ENCODE assay signal across 7 mouse cellular contexts in genomic region chr19:27429745-27430251, GRCm38 (mm10). TPM values are rescaled to one million over a fixed set of nuclear protein-coding genes. Genes with fewer than 3 reads are reported as not detected.
DNase-seq lines count a peak whose midpoint lies in the region; ATAC-seq lines count a peak whose summit lies in the region.

TSS of gene Pum3 (minus strand) at chr19:27429825.

- H3K36me3 ChIP-seq in embryonic facial prominence, embryonic 12.5 days, result peaks cover 8% of the 10 kb centered on the region
- no peaks in the 10 kb centered on the region for H3K36me3 ChIP-seq in limb, embryonic 11.5 days (ENCODE audit: control insufficient read depth, insufficient read depth, low read length)
- peaks cover 9% of the 10 kb centered on the region for H3K36me3 ChIP-seq in midbrain, embryonic 14.5 days (ENCODE audit: control insufficient read depth, insufficient read depth, low read length)

- peak; percentile 90 for DNase-seq in adrenal gland, postnatal 25 days
- DNase-seq in heart, adult 11 months, result peak; percentile 100
- DNase-seq in kidney, adult 18-20 months, result peak; percentile 98
- peak; percentile 96 for DNase-seq in limb, embryonic 11.5 days (ENCODE audit: low spot score)
- peak; percentile 99 for DNase-seq in midbrain, embryonic 14.5 days
- peak; percentile 86 for DNase-seq in spleen, adult 18-20 months

- peak within 1 kb of the TSS; percentile 85 for H3K4me2 ChIP-seq in embryonic facial prominence, embryonic 12.5 days (replicated peaks)
- peak within 1 kb of the TSS; percentile 80 for H3K4me2 ChIP-seq in limb, embryonic 11.5 days (ENCODE audit: low read depth, severe bottlenecking)
- H3K4me2 ChIP-seq in midbrain, embryonic 14.5 days (ENCODE audit: low read length), result peak within 1 kb of the TSS; percentile 89

- H3K4me1 ChIP-seq in embryonic facial prominence, embryonic 12.5 days, result peaks cover 19% of the 10 kb centered on the region
- peaks cover 10% of the 10 kb centered on the region for H3K4me1 ChIP-seq in limb, embryonic 11.5 days (ENCODE audit: control insufficient read depth, insufficient read depth, low read length)
- H3K4me1 ChIP-seq in midbrain, embryonic 14.5 days (ENCODE audit: control insufficient read depth, insufficient read depth, low read length), result peaks cover 15% of the 10 kb centered on the region

- H3K27ac ChIP-seq in embryonic facial prominence, embryonic 12.5 days, result peak within 1 kb of the TSS; percentile 84
- H3K27ac ChIP-seq in limb, embryonic 11.5 days (replicated peaks; ENCODE audit: low read depth, low read length), result peak within 1 kb of the TSS; percentile 72
- H3K27ac ChIP-seq in midbrain, embryonic 14.5 days (replicated peaks; ENCODE audit: low read depth, low read length), result peak within 1 kb of the TSS; percentile 89

- under 1% methylated on average over 40 of the region's 40 CpGs for WGBS in embryonic facial prominence, embryonic 12.5 days
- WGBS in limb, embryonic 11.5 days, result under 1% methylated on average over 40 of the region's 40 CpGs
- under 1% methylated on average over 40 of the region's 40 CpGs for WGBS in midbrain, embryonic 14.5 days

- H3K4me3 ChIP-seq in embryonic facial prominence, embryonic 12.5 days, result peak within 1 kb of the TSS; percentile 84
- H3K4me3 ChIP-seq in limb, embryonic 11.5 days (ENCODE audit: low read depth, low read length), result peak within 1 kb of the TSS; percentile 89
- peak within 1 kb of the TSS; percentile 73 for H3K4me3 ChIP-seq in midbrain, embryonic 14.5 days (replicated peaks; ENCODE audit: low read depth, low read length)

- no peaks in the 10 kb centered on the region for H3K9me3 ChIP-seq in embryonic facial prominence, embryonic 12.5 days
- no peaks in the 10 kb centered on the region for H3K9me3 ChIP-seq in limb, embryonic 11.5 days (ENCODE audit: control insufficient read depth, low read length)
- H3K9me3 ChIP-seq in midbrain, embryonic 14.5 days (ENCODE audit: control insufficient read depth, low read length), result no peaks in the 10 kb centered on the region

- no peaks in the 10 kb centered on the region for H3K27me3 ChIP-seq in embryonic facial prominence, embryonic 12.5 days
- no peaks in the 10 kb centered on the region for H3K27me3 ChIP-seq in limb, embryonic 11.5 days (ENCODE audit: control insufficient read depth, insufficient read depth, low read length)
- H3K27me3 ChIP-seq in midbrain, embryonic 14.5 days (ENCODE audit: control insufficient read depth, insufficient read depth, low read length), result no peaks in the 10 kb centered on the region

- peak; percentile 95 for ATAC-seq in embryonic facial prominence, embryonic 12.5 days (ENCODE audit: insufficient number of reproducible peaks, insufficient read depth, low FRiP score, low TSS enrichment)
- peak; percentile 98 for ATAC-seq in limb, embryonic 11.5 days (ENCODE audit: insufficient number of reproducible peaks, low FRiP score, low TSS enrichment, low read depth)
- peak; percentile 97 for ATAC-seq in midbrain, embryonic 14.5 days (ENCODE audit: low FRiP score, low TSS enrichment)

- peak within 1 kb of the TSS; percentile 61 for H3K9ac ChIP-seq in embryonic facial prominence, embryonic 12.5 days
- H3K9ac ChIP-seq in limb, embryonic 11.5 days (ENCODE audit: low read length), result peak within 1 kb of the TSS; percentile 68
- peak within 1 kb of the TSS; percentile 73 for H3K9ac ChIP-seq in midbrain, embryonic 14.5 days (replicated peaks; ENCODE audit: low read length)

RNA-seq across cellular contexts. Expression of gene Pum3, which starts in this region (rescaled TPM):
- total RNA-seq in adrenal gland, postnatal 25 days (2021), result 80.2 and 91.7 TPM in 2 replicates
- 78.6 and 86.4 TPM in 2 replicates for polyA plus RNA-seq in embryonic facial prominence, embryonic 12.5 days (2016; fragmentation: Nextera tagmentation; extraction: Ambion mirVana)
- polyA plus RNA-seq in limb, embryonic 11.5 days (2014; fragmentation: Nextera tagmentation; extraction: Ambion mirVana), result 94.6 and 103 TPM in 2 replicates
- 54.5 and 59.6 TPM in 2 replicates for polyA plus RNA-seq in midbrain, embryonic 14.5 days (2014; fragmentation: Nextera tagmentation; extraction: Ambion mirVana)

Comparison
In these comparisons a context has a peak if more than half of its experiments do, and no peak if none do; other contexts are left out.
1. Peak in every context shown above with its lines: DNase-seq, ATAC-seq, H3K4me3 ChIP-seq and H3K27ac ChIP-seq.